Mouse (Mus musculus): ENCODE data around the gene Zfp580.

The Zfp580 gene

DNA sequence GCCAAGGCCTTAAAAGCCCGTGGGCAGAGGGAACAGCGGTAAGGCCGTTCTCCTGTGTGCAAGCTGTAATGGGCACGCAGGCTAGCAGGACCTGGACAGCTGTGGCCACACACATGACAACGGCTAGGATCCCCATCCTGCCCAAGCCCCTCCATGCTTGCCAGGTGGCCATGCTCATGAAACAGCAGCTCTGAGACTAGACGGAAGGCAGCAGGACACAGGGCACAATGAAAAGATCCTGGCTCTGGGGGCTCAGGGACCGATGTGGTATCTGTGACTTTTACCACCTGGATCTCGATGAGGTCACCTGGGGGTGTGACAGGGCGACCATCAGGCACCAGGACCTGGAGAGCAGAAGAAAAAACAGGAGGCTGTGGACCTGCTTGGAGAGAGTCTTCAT, 15.2 kb upstream of the Zfp580 start:
- peak; percentile 93 for DNase-seq

DNA sequence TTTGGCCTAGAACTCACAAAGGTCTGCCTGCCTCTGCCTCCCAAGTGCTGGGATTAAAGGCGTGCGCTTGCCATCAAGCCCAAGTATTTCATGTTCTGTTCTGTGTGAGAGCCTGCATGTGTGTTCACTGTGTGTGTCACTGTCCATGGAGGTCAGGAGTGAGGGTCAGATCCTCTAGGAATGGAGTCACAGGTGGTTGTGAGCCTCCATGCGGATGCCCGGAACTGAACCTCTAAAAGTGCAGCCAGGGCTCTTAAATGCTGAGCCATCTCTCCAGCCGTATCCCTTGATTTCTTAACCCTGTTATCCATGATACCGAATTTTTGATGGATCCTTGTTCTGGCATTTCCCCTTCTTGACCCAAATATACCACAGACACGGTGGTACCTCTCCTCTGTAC, 14.3 kb upstream of the Zfp580 start:
- peak; percentile 87 for DNase-seq

DNA sequence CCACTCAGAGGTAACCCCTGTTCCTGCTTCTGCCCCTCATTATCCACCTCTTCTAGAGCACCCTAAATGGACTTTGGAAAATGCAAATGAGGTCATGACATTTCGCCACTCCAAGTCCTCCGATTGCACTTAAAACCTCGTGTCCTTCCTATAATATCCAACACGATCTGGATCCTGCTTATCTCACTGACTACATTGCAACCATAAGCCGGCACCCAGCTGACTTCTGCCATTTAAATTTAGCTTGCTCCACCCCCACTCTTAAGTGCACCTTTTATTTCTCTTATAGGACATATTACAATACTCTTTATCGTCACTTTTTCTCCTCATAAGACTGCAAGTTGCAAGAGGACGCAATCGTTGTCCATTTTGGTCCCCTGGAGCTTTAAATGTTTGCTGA, 13.9 kb upstream of the Zfp580 start:
- DNase-seq: peak; percentile 87

DNA sequence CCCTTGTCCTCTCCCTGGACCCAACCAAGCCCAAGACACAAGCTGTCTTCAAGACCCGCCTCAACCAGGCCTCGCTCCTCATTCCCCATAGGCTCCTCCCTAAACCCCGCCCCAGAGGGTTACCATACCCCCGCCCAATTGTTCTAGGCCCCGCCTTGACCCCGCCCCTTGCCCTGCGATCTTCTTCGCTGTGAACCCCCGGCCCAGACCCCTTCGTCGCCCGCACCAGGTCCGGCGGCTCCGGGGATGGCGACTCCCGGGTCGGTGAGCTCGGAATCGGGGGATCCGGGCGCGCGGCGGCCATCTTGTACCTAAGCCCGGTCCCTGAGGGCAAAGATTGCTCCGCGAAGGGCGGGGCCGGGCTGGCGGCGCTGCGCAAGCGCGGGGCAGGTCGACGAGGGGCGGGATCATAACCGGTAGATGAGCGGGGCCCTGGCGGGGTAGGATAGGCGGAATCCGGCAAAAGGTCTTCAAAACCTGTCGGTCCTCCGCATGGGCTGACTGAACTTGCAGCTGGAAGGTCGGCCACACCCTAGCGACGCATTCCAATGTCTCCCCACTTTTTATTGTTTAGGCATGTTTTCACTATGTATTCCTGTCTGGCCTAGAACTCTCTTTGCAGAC, 13.1 kb upstream of the Zfp580 start, which contains the start of gene Zfp784:
Gene Zfp784, minus strand, starts transcription at position 338 of the 624 bp plus-strand sequence.
- peak; percentile 100 for DNase-seq

DNA sequence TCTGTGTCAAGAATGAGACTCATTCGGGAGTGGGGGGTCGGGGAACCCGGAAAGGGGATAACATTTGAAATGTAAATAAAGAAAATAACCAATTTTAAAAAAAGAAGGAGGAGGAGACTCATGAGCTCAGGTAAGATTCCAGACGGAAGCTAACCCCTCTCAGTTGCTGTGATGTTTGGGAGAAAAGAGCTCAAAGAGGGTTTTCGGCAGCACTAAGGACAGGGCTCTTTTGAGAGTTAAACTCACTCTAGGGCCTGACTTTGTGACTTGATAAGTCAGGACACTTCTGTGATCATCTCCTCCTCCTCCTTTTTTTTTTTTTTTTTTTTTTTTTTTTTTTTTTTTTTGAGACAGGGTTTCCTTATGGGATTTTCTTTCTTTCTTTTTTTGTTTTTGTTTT, 12.4 kb upstream of the Zfp580 start:
- no peak for DNase-seq

DNA sequence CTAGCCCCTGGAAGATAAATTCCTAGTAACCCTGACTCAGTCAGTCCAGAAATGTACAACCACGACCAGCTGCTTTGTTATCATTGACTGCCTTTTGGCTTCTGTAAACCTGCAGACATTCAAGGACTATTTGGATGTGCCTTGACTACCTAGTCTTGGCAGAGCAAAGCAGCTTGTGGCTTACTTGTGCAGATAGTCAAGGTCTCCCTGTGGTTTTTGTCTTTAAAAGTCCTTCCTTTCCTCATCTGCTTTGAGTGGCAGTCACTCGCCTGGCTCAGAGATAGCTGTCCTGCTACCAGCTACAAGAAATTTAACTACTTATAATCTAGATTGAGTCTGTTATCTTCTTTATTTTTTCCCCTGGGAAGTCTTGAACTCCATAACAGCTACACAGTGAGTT, 6.4 kb upstream of the Zfp580 start:
- DNase-seq: no peak

DNA sequence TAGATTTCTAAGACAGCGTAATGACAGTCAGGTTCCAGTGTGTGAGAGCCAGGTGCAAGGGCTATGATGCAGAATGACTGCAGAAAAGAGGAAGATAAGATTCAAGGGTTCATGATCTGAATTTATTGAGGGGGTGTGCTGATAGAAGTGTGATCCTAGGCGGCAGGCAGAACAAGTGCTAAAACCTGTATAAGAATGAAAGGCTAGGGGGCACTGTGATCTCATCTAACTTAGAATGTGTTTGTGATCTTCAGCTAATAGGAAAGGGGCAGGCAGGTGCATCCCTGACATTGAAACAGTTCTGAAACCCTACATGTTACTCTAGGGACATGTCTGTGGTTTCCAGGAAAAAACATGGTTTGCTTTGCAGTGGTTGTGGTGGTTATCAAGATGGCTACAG, 5.2 kb upstream of the Zfp580 start:
- no peak for DNase-seq

DNA sequence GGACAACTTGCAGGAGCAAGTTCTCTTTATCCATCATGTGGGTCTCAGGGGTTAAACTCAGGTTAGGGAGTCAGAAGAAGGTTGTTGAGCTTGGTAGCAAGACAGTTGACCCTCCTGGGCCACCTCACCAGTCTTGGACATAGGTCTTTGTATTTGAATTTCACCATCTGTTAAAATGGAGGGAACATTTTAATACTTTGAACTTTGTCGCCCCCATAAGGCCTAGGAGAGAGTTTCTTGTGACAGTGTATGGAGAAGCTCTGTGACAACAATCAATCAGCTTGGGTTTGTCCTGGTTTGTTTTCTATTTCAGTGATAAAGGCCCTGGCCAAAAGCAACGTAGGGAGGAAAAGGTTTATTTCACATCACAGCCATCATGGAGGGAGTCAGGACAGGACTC, 4.0 kb upstream of the Zfp580 start:
- no peak for DNase-seq

DNA sequence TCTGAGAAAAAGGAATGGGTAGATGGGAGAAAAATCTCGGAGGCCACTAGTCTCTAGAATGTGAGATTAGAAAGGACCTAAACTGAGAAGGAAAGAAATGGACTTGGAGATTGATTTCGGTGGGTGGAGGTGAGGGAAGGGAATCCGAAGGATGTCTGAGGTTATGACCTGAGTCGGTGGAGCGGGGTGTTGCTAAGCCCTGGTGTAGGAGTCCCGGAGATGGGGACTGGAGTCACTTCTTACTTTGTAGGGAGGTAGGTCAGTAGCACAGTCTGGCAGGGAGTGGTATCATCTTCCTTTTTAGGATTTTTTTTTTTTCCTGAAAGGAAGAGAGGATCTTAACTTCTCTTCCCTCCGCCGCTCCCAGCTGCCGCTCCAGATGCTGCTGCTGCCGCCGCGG, 1.1 kb downstream of the Zfp580 start:
- DNase-seq: peak; percentile 85

DNA sequence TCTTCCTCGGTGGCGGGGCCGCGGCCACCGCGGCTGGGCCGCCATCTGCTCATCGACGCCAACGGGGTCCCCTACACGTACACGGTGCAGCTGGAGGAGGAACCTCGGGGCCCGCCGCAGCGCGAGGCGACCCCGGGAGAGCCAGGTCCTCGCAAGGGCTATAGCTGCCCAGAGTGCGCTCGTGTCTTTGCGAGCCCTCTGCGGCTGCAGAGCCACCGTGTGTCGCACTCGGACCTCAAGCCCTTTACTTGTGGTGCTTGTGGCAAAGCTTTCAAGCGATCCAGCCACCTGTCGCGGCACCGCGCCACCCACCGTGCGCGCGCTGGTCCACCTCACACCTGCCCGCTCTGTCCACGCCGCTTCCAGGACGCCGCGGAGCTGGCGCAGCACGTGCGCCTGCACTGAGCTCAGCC, 1.6 kb downstream of the Zfp580 start:
- peak; percentile 89 for DNase-seq

DNA sequence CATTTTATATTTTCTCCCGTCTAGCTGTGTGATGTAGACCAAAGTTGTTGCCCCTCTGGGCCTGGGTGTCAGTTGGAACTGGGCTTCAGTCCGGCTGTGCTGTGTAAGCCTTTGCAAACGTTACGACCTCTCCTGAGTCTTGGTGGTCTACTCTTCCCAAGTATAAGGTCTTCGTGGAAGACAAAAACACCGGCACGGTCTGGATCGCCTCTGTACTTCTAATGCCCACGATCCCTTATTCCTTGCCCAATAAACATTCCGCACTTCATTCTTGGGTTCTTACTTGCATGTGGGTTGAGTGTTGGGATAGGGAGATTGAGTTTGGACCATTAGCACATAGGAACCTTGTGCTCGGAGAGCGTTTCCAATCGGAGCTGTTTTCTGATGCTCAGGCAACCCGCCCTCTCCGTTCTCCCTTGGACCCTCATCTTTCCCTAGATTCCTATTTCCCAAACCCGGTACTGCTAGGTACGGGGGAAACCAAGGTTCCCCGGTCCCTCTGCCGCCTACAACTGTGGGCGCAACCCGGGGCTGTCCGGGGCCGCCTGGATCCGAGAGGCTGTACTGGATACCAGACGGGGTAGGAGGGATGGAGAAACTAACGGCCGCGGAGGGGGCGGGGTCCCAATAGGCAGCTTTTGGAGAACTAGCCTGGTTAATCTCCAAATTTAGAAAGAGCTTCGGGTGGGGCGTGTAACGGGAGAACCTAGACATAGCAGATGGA, 2.3 kb downstream of the Zfp580 start:
- peak; percentile 89 for DNase-seq

DNA sequence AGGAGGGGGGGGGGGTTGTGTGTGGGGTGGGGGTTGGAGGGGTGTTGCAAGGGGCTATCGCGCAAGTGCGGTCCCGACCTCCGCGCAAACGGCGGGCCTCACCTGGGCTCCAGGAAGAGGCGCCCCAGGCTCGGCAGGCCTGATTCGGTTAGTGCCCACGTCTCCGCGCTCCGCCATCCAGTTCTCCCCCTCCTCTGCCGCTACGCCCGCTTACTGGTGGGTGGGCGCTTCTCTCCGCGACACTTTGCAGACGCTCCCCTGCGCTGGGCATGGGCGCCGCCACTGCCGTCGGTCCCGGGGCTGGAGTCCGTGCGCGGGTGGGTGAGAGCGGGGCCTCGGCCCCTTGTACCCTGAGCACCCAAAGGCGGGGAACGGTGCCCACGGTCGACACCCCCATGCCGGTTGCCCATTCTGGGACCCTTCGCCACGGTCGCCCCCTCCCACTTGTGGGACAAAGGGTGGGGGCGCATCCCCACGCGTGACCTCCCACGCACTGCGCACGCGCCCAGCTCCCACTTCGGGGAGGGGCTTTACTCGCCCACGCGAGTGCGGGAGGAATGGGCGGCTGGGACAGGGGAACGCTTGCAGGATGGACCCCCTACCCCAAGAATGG, 5.4 kb downstream of the Zfp580 start:
- peak; percentile 89 for DNase-seq

DNA sequence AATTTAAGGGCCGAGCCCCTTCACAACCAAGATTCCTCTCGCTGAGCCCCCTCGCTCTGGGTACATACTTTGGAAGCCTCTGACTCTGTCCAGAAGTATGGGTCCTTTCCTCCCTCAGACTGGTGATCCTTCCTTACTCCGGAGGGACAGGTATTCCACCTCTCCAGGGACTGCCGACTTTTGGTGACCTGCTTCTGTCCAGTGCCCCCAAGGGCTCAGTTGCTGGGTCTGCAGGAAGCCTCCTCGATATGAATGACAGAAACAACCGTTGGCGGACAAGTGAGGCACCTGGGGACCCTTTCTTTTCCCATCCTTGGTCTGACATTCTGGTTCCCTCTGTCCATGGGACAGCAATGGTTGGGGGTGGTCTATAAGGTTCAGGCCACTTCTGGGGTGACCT, 6.0 kb downstream of the Zfp580 start:
- DNase-seq: no peak

DNA sequence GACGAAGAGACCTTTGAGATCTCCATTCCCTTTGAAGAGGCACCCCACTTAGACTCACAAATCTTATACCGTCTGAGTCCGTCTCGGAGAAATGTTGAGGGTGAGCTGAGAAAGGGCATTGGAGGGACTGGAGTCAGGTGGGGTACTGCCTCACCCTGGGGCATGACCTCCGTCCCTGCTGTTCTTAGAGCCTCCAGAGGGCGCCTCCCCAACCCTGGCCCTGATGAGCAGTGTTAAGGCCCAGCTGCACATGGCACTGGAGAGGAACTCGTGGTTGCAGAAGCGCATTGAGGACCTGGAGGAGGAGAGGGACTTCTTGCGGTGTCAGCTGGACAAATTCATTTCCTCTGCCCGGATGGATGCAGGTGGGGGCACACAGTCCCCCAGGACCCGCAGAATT, 6.5 kb downstream of the Zfp580 start:
- DNase-seq: peak; percentile 94

DNA sequence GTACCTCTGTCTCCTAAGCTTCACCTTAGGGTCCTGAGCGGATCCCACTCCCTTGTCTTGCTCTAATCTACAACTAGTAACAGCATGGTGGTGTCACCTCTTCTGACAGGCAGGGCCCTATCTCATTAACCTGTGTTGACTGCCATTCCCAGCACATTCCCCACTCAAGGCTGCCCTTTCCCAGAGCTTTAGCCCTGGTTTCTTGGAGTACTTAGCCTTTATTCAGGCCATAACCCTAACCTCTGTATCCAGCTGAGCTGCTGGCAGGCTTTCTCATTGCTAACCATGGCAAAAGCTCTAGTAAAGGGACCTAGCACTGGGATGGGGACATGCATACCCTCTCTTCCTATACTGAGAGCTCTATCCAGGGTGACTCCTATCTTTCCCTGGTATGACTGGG, 7.3 kb downstream of the Zfp580 start:
- DNase-seq: peak; percentile 84

DNA sequence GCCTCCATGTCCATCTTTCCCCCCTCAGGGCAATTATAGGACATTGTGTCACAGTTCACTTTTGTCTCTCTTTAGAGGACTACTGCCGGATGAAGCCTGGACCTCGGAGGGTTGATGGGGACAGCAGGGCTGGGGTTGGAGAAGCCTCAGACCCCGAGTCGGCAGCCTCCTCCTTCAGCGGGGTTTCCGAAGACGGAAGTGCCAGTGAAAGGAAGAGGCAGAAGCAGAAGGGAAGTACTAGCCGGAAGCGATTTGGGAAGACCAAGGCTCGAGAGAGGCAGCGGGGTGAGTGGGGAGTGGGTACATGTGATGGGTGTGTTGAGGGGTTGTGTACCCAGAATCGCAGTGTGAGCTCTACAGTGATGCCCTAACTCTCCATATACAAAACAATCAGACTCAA, 8.1 kb downstream of the Zfp580 start:
- DNase-seq: peak; percentile 94

DNA sequence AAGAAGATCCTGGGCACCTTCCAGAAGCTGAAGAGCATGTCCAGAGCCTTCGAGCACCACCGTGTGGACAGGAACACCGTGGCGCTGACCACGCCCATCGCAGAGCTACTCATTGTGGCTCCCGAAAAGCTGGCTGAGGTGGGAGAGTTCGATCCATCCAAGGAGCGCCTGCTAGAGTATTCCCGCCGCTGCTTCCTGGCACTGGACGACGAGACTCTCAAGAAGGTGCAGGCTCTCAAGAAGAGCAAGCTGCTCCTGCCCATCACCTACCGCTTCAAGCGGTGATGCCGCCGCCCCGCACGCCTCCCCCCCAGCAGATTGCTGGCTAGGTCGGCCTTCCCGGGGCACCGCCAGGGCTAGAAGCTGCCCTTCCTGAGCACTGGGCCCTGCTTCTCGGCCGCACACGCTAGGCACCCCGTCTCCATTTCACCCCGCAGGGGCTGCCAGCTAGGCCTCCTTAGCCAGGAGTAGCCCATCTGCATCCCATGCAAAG, 8.9 kb downstream of the Zfp580 start:
- peak; percentile 98 for DNase-seq

DNA sequence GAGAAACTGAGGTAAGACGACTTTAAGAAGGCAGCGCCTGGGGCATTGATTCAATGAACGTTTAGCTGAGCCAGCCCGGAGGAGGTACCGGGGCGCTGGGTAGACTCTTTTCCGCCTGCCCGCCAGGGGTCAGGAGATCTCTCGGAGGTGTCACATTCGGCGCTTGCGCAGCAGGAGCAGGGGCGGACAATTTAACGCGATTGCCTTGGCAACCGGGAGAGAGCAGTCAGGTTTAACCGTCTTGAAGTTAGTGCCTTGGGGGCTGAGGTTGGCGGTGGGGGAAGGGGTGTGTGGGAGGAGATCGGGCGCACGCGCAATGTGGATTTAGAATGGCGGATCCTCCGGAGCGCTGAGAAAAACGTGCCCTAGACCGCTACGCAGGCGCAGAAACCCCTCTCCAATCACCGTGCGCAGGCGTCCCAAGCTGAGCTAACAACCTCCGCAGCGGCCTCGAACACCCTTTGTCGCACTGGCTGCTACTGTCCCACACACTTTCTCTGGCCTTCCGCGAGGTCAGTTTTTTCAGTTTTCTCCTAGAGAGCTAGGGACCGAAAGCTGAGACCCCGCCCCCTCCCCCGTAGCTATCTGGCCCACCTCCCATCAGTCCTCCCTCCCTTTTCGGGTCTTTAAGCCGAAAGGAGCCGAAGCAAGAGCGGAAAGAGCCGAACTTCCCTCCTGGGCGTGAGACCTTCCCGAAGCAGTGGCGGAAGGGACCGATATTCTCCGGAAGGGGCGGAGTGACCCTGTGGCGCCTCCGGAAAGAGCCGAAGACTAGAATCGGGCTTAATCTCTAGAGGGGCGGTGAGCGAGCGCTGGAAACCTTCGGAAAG, 9.8 kb downstream of the Zfp580 start:
- DNase-seq: peak; percentile 100

DNA sequence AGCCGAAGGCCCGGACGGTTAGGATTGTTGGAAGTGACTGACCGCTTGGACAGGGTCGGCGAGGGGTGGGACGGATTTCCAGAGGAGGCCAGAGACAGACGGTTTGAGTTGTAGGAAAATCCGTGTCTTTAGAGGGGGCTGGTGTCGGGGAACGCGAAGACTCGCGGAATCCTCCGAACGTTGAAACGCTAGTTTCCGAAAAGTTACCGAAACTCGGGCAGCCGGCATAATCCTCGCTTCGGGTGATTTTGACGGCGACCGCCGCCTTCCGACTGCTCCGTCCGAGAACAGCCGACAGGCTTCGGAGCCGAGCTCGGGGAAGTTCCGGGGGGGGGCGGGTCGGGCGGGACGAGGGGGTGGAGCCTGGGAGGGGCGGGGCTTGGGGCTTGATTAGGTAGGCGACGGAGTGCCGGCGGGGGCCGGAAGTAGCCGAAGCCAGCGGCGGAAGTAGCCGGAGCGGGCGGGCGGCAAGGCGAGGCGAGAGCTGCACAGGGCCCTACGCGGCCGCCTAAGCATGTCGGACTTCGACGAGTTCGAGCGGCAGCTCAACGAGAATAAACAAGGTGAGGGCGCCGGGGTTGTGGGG, 10.5 kb downstream of the Zfp580 start, which contains the start of gene U2af2:
Gene U2af2, plus strand, starts transcription at position 370 of the 586 bp plus-strand sequence.
- DNase-seq: peak; percentile 99

DNA sequence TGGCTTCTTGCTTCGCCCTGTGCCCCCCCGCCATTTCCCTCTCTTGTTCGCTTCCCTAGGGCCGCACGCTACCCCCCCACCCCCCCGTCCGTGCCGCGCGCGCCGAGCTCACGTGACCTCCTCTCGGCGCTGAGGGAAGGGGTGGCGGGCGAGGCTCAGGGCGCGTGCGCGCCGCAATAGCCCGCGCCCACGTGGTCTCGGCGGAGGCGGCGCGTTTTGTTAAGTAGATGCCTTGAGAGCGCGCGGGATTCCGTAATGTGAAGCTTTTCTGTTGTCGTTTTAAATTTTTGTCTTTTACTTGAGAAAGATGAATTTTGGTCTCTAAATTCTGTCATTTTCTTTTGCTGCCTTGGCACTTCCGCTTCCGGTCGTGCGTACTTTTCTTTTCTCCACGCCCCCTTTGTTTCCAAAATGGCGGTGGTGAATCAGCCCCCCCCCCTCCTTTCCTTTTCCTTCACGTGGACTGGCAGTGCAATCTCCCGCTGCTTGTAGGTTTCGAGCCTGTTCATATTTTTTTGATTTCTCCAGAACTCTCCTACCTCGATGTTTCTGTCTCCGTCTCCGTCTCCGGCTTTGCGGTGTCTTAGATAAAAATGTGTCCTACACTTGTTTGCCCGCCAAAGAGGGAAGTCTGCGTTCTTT, 11.1 kb downstream of the Zfp580 start:
- DNase-seq: no peak

DNA sequence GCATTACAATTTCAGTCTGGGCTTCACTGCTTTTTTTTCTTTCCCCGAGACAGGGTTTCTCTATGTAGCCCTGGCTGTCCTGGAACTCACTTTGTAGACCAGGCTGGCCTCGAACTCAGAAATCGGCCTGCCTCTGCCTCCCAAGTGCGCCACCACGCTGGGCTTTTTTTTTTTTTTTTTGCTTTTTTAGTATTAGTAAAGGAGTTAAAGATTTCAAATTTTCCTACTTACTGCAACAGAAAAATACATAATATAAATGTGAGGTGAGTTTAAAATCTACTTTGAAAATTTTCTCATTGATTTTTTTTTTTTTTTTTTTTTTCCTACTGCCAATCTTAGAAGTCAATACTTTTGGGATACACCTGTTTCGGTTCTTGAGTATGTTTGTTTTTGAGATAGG, 13.5 kb downstream of the Zfp580 start:
- DNase-seq: no peak

DNA sequence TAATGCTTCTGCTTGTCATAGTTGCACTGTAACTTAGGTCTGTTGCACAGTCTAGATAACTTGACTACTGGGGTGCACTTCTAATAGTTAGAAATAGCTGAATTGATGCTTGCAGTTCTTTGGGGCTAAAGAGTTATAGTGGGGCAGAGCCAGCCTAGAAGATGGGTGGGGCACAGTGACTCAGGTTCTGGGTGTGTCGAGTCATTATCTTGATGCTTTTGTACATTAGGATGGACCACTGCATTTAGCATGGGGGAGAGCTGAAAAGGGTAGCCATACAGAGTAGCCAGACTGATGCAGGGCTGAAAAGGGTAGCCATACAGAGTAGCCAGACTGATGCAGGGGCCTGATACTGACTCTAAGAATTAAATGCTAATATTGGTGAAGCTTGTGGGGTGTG, 22.2 kb downstream of the Zfp580 start:
- DNase-seq: no peak

Measured in heart, adult 11 months (tissue).